Mouse (Mus musculus): Measurements from ENCODE around the gene BC048562.

Gene BC048562

GRCm38 (mm10) chr9:108436182-108436581 is at the start of gene BC048562:
BC048562 (plus strand) TSS chr9:108436482.
- no peak for DNase-seq (ENCODE audit: low spot score)

GRCm38 (mm10) chr9:108386816-108387215 is 49.5 kb upstream of the BC048562 start:
- no peak for DNase-seq (ENCODE audit: low spot score)

GRCm38 (mm10) chr9:108388601-108389000 is 47.7 kb upstream of the BC048562 start:
- no peak for DNase-seq (ENCODE audit: low spot score)

- no peak for DNase-seq (ENCODE audit: low spot score)
Measured at GRCm38 (mm10) chr9:108389220-108389619, 47.1 kb upstream of the BC048562 start.

- peak; percentile 55 for DNase-seq (ENCODE audit: low spot score)
Measured at GRCm38 (mm10) chr9:108392676-108393075, 43.6 kb upstream of the BC048562 start, which contains the start of gene 1700102P08Rik. 1700102P08Rik (plus strand) TSS chr9:108392805.

GRCm38 (mm10) chr9:108394191-108394590 is 42.1 kb upstream of the BC048562 start:
- no peak for DNase-seq (ENCODE audit: low spot score)

GRCm38 (mm10) chr9:108395427-108395826 is 40.9 kb upstream of the BC048562 start:
- no peak for DNase-seq (ENCODE audit: low spot score)

- DNase-seq (ENCODE audit: low spot score), result no peak
Measured at GRCm38 (mm10) chr9:108398324-108398723, 38.0 kb upstream of the BC048562 start.

GRCm38 (mm10) chr9:108401186-108401960 is 34.9 kb upstream of the BC048562 start:
- no peak for DNase-seq (ENCODE audit: low spot score)

- no peak for DNase-seq (ENCODE audit: low spot score)
Measured at GRCm38 (mm10) chr9:108403081-108403480, 33.2 kb upstream of the BC048562 start.

- no peak for DNase-seq (ENCODE audit: low spot score)
Measured at GRCm38 (mm10) chr9:108404451-108404850, 31.8 kb upstream of the BC048562 start.

GRCm38 (mm10) chr9:108409535-108409934 is 26.7 kb upstream of the BC048562 start:
- no peak for DNase-seq (ENCODE audit: low spot score)

- DNase-seq (ENCODE audit: low spot score), result no peak
Measured at GRCm38 (mm10) chr9:108411381-108411942, 24.8 kb upstream of the BC048562 start.

GRCm38 (mm10) chr9:108412221-108412620 is 24.1 kb upstream of the BC048562 start:
- DNase-seq (ENCODE audit: low spot score), result peak; percentile 53

- DNase-seq (ENCODE audit: low spot score), result no peak
Measured at GRCm38 (mm10) chr9:108428384-108428783, 7.9 kb upstream of the BC048562 start, which contains the start of gene Ccdc36. Ccdc36 (minus strand) TSS chr9:108428484.

GRCm38 (mm10) chr9:108431431-108432067 is 4.7 kb upstream of the BC048562 start:
- peak; percentile 68 for DNase-seq (ENCODE audit: low spot score)

GRCm38 (mm10) chr9:108439176-108439575 is 2.9 kb downstream of the BC048562 start:
- DNase-seq (ENCODE audit: low spot score), result no peak

- DNase-seq (ENCODE audit: low spot score), result no peak
Measured at GRCm38 (mm10) chr9:108440485-108440884, 4.2 kb downstream of the BC048562 start.

GRCm38 (mm10) chr9:108441236-108441919 is 5.1 kb downstream of the BC048562 start:
- DNase-seq (ENCODE audit: low spot score), result no peak

GRCm38 (mm10) chr9:108445125-108445524 is 8.8 kb downstream of the BC048562 start:
- DNase-seq (ENCODE audit: low spot score), result no peak

- DNase-seq (ENCODE audit: low spot score), result peak; percentile 87
Measured at GRCm38 (mm10) chr9:108449860-108450259, 13.6 kb downstream of the BC048562 start.
